Mouse (Mus musculus) retina, postnatal 1 day (tissue): Measurements from ENCODE around the gene Klf17.
"Not testable (repeated sequence)": the region's sequence is repeated elsewhere in the genome, so short reads cannot be mapped to it uniquely, and the experiment has no call there.

ENCODE experiments used
- DNase-seq: peaks from one replicate; pipeline ENCODE4 v3.0.0-alpha.2; 2012

Gene Klf17

GRCm38 (mm10) chr4:117765416-117765815, at the start of gene Klf17:
Klf17 (minus strand) TSS chr4:117765648.
- DNase-seq, result no peak

GRCm38 (mm10) chr4:117814333-117814732, 48.9 kb upstream of the Klf17 start:
- DNase-seq, result peak; percentile 56

GRCm38 (mm10) chr4:117813591-117814192, 48.2 kb upstream of the Klf17 start:
- peak; percentile 89 for DNase-seq

- peak; percentile 56 for DNase-seq
These were observed 45.5 kb upstream of the Klf17 start for GRCm38 (mm10) chr4:117810933-117811332.

GRCm38 (mm10) chr4:117806992-117807391, 41.5 kb upstream of the Klf17 start:
- no peak for DNase-seq

GRCm38 (mm10) chr4:117799904-117800303, 34.5 kb upstream of the Klf17 start:
- no peak for DNase-seq

GRCm38 (mm10) chr4:117788308-117788707, 22.9 kb upstream of the Klf17 start:
- no peak for DNase-seq

- peak; percentile 54 for DNase-seq
These were observed 21.5 kb upstream of the Klf17 start for GRCm38 (mm10) chr4:117786963-117787362.

GRCm38 (mm10) chr4:117782908-117783307, 17.5 kb upstream of the Klf17 start:
- no peak for DNase-seq

- DNase-seq, result no peak
These were observed 7.5 kb upstream of the Klf17 start for GRCm38 (mm10) chr4:117772960-117773359.

GRCm38 (mm10) chr4:117770935-117771334, 5.5 kb upstream of the Klf17 start:
- peak; percentile 78 for DNase-seq

- DNase-seq, result no peak
These were observed 5.3 kb downstream of the Klf17 start for GRCm38 (mm10) chr4:117760151-117760550.

GRCm38 (mm10) chr4:117752469-117752868, 13.0 kb downstream of the Klf17 start:
- DNase-seq, result not testable (repeated sequence)

GRCm38 (mm10) chr4:117737559-117737958, 27.9 kb downstream of the Klf17 start:
- DNase-seq, result peak; percentile 32

GRCm38 (mm10) chr4:117731926-117732325, 33.5 kb downstream of the Klf17 start:
- no peak for DNase-seq

GRCm38 (mm10) chr4:117724112-117724511, 41.3 kb downstream of the Klf17 start, which contains the start of gene Gm12845:
Gm12845 (plus strand) TSS chr4:117724412.
- no peak for DNase-seq

- no peak for DNase-seq
These were observed 51.9 kb downstream of the Klf17 start for GRCm38 (mm10) chr4:117713303-117714098.

GRCm38 (mm10) chr4:117712314-117712713, 53.1 kb downstream of the Klf17 start:
- DNase-seq, result no peak

GRCm38 (mm10) chr4:117708780-117709550, 56.5 kb downstream of the Klf17 start:
- DNase-seq, result peak; percentile 9
